Mouse (Mus musculus): ENCODE results near the gene S100pbp. TPM values are rescaled to one million over a fixed set of nuclear protein-coding genes. Genes with fewer than 3 reads are reported as not detected.
A peak's percentile ranks its signal among the peaks of the same experiment; 100 is the strongest.
"Not testable (repeated sequence)": the region's sequence is repeated elsewhere in the genome, so short reads cannot be mapped to it uniquely, and the experiment has no call there.

Gene S100pbp
- total RNA-seq, 2 experiments from 2014 or later, result 32.3 to 37.9 TPM

GRCm38 (mm10) chr4:129221097-129222010, 31.8 kb upstream of the S100pbp start:
- DNase-seq (ENCODE audit: low spot score in 2 of 2), result no peak

DNA sequence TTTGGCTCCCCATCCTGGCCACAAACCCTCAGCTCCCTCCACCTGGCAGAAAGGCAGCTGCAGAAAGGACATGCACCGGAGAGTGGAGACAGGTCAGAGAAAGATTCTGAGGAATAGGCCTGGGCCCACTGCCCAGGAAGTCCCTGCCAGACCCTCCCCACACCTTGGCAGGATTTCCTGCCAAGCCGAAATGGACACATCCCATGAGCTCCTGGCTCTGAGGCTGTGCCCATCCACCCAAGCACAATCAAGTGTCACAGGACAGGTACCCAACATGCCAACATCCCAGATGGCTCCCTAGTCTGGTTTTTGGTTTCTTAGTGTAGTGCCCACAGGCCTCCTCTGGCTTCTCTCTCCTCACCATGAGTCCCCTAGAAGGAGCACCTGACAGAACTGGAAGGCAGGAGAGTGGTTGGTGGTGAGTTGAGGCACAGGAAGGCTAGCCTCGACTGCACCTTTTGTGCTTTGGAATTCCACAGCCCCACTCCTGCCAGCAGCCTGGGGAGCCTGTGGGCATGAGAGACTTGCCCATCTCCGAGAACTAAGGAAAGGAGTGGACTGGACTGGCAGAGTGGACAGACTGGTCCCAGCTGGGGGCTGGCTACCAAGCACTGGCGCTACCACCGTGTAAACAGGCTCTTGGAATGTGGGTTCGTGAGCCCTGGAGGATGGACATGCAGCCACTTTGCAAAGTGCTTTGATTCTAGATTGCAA, 31.0 kb upstream of the S100pbp start:
- DNase-seq (ENCODE audit: low spot score in 2 of 2), result no peak

DNA sequence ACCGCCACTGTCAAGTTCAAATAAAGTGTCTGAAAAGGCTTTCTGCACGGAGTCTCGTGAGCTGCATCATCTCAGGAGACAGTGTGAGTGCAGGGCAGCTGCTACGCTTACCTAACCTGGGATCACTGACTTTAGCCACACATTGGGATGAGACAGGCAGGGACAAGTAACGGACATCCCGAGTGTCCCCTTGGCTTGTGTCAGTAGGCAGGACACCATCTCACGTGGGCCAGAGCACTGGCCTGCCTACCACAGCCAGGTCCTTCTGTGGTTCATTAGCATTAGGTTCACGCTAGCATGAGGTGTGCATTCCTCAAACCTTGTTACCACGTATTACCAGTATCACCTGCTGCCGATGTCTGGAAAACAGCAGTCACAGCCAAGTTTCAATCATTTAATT, 29.7 kb upstream of the S100pbp start:
- no peak for DNase-seq (ENCODE audit: low spot score in 2 of 2)

DNA sequence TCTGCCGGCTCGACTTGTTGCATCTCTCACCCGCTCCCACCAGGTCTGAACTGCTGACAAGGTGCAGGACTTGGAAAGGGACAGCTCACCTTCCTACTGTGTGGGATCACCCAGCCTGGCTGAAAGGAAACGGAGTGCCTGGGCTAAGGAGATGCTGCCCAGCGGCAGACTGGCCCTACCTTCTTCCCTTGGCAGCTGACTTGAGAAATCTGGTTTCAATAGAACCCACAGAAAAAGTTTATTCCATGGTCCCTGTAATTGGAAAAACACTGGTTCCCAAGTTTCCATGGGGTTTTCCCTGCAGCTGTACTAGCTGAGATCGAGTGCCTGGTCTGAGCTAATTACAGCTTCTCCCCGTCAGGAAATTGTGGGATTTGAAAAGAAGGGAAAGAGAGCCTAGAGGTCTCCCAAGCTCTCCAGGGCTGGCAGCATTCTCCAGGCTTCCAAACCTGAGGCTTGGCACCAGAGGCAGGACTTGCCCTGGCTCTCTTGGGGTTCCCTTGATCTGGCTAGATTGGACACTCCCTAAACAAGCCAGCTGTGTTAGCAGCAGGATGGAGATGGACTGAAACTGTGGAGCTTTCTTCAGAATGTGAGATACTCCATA, 29.1 kb upstream of the S100pbp start:
- DNase-seq (ENCODE audit: low spot score in 2 of 2), result no peak

DNA sequence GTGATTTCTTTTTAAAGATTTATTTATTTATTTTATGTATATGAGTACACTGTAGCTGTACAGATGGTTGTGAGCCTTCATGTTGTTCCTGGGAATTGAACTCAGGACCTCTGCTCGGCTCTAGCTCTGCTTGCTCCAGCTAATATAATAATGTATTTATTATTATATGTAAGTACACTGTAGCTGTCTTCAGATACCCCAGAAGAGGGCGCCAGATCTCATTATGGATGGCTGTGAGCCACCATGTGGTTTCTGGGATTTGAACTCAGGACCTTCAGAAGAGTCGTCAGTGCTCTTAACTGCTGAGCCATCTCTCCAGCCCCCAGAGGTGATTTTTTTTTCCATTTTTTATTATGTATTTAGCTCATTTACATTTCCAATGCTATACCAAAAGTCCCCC, 23.0 kb upstream of the S100pbp start:
- not testable (repeated sequence) for DNase-seq (ENCODE audit: low spot score in 2 of 2)

GRCm38 (mm10) chr4:129211461-129211860, 21.9 kb upstream of the S100pbp start:
- no peak for DNase-seq (ENCODE audit: low spot score in 2 of 2)

- DNase-seq (ENCODE audit: low spot score in 2 of 2), result no peak
These were observed 20.0 kb upstream of the S100pbp start for GRCm38 (mm10) chr4:129209504-129209903.

DNA sequence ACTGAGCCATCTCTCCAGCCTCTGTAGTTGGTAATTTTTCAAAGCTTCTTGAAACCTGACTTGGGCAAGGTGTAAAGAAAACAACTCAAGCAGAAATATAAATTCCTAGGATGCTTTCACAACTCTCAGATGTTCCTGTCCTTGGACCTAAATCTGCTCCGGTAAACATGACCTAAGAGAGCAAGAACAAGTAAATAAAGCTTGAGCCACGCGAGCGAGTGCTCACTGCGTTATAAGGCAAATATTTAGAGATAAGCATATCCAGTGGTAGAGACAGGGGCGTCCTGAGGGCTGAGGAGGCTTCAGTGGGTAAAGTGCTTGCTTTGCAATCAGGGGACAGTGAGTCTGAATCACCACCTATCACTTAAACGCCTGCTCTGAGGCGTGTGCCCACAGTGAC, 17.3 kb upstream of the S100pbp start:
- DNase-seq (ENCODE audit: low spot score in 2 of 2), result no peak

DNA sequence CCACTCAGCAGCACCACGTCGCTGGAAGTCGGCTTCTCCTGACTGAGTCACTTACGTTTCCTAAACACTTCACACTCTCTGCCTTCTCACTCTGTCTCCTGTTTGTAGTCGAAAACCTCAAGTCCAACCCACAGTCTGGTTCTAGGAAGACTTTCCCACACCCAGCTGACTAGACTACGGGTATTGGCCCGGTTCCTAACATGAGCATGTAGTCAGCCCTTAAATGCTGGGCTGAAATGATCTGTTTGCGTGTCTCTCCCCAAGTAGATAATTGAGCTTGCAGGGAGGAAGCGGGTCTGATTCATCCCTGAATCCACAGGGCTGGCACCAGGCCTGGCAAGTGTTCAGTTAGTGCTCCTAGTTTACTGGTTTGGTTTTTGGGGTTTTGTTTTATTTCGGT, 15.1 kb upstream of the S100pbp start:
- DNase-seq (ENCODE audit: low spot score in 2 of 2), result no peak

DNA sequence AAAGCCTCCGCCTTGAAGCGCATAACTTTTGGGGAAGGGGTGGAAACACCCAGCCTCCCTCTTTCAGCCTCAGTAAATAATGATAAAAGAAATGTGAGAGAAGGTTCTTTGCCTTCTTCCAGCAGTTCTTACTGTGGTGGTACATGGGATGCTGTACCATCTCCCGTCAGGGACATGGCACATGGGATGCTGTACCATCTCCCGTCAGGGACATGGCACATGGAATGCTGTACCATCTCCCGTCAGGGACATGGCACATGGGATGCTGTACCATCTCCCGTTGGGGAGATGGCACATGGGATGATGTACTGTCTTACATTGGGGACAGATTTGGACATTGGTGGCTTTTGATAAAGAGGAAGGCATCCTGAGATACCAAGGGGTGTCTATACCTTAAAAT, 8.0 kb upstream of the S100pbp start:
- no peak for DNase-seq (ENCODE audit: low spot score in 2 of 2)

- no peak for DNase-seq (ENCODE audit: low spot score in 2 of 2)
These were observed 4.8 kb upstream of the S100pbp start for GRCm38 (mm10) chr4:129194280-129194679.

DNA sequence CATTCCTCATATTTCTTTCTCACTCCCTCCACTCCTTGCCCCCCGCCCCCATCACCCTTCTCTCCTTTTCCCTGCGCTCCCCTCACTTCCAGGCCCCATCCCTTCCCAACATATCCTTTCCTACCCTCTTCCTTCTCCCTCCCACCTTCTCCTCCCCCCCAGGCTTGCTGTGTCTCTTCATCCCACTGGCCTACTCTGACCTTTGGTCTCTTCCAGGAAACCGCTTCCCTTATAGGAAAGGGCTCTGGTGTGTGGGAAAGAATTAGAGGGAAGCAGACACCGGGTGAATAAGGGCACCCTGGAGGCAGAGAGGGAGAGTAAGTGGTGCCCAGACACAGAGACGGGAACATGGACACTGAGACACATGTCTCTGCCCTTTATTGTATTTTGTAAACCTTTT, 2.2 kb upstream of the S100pbp start:
- no peak for DNase-seq (ENCODE audit: low spot score in 2 of 2)

GRCm38 (mm10) chr4:129190538-129190937, 1.0 kb upstream of the S100pbp start:
- DNase-seq (ENCODE audit: low spot score in 2 of 2), result no peak

DNA sequence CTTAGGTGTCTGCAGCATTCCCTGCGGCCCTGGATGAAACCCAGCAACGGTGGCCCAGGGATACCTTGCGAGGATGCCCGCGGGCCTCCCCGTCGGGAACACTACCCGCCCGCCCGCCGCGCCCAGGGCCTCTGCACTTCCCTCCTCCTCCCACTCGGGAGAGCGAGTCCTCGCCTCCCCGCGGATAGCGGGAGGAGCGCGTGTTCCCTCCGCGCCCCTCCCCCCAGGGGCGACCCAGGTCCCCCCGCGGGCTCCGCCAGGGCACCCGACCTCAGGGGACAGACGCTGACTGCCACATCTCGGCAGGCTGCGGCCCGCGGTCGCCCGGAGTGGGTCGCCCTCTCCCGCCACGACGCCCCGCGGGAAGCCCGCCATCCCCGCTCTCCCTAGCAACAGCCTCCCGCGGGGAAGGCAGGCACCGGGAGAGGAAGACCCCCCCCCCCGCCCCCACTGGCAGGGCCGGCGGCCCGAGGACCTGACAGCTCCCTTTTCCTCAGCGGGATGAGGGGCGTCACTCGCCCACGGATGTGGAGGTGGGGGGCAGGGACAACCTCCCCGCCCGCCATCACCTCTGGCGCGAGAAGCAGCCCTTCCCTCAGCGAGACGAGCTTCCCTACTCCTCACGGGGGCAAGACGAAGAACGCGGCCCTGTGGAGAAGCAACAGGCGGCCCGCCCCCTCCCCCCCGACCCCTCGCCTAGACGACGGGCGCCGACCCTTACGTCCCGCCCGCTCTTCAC, 555 bp downstream of the S100pbp start:
- peak; percentile 46 to 62 for DNase-seq (ENCODE audit: low spot score in 2 of 2)

DNA sequence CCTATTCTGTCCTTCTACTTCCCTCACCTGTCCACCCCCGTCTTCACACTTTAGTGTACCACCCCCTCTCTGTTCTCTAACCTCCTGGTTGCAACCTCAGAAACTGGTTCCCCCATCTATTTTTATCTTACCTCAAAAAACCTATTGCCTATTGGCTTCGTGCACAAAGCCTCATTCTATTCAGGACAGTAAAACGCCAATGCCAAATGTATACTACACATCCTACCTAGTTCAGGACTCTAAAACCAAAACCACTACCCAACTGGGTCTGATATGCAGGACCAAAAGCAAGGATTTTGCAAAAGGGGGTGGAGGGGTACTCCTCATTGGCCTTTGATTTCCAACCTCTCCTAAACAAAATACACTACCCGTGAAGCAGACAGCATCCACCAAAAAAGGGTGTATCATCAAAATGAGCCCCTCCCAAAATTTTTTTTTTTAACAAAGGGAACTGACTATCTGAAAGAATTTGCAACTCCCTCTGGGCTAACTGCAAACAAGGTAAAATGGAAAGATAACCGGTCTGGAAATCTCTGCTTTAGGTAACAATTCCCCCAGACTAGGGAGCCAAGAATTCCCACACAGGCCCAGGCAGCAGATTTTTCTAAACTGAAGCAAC, 1.4 kb downstream of the S100pbp start:
- no peak for DNase-seq (ENCODE audit: low spot score in 2 of 2)

- DNase-seq (ENCODE audit: low spot score in 2 of 2), result no peak
These were observed 10.0 kb downstream of the S100pbp start for GRCm38 (mm10) chr4:129179560-129179959.

GRCm38 (mm10) chr4:129172529-129172928, 17.0 kb downstream of the S100pbp start:
- DNase-seq (ENCODE audit: low spot score in 2 of 2), result no peak

- no peak for DNase-seq (ENCODE audit: low spot score in 2 of 2)
These were observed 27.8 kb downstream of the S100pbp start for GRCm38 (mm10) chr4:129161581-129162255.

- DNase-seq (ENCODE audit: low spot score in 2 of 2), result no peak
These were observed 28.5 kb downstream of the S100pbp start for GRCm38 (mm10) chr4:129161076-129161475.

DNA sequence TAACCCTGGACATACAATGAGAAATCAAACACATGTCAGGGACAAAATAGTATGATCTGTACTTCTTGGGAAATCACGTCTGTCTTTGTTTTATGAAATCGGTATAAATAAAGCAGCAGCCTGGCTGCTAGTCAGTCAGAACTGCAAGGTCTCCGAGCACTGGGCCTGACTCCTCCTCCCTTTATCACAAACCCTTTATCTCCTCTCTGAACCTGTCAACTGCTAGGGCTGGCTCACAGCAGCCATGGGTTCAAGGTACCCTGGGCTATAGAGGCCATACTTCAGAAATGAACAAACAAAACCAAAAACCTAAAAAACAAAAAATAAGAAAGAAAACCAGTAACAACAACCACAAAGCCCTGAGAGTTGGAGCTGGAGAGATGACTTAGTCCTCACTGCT, 31.0 kb downstream of the S100pbp start:
- DNase-seq (ENCODE audit: low spot score in 2 of 2), result no peak
